Mouse (Mus musculus) midbrain, embryonic 15.5 days (tissue): ENCODE measurements around the gene Olfr1357. TPM values are rescaled to one million over a fixed set of nuclear protein-coding genes. Genes with fewer than 3 reads are reported as not detected.

Source experiments
- ATAC-seq: fragments of 200-750 bp; cut with Nextera tagmentation; replicated peaks from 2 replicates; pipeline ENCODE4 v1.8.0; 2017; ENCODE audit warnings: moderate TSS enrichment
- H3K27ac ChIP-seq: fragments of 300-500 bp; sonication (generic); 2 replicates; pipeline ENCODE4 v1.5.1; 2015; ENCODE audit warnings: mild to moderate bottlenecking, inconsistent platforms
- H3K27me3 ChIP-seq: fragments of 300-500 bp; sonication (generic); replicated peaks from 2 replicates; pipeline ENCODE4 v1.6.1; 2015; ENCODE audit warnings: inconsistent platforms
- H3K36me3 ChIP-seq: fragments of 300-500 bp; sonication (generic); replicated peaks from 2 replicates; pipeline ENCODE4 v1.6.1; 2015; ENCODE audit warnings: inconsistent platforms
- H3K4me1 ChIP-seq: fragments of 300-500 bp; sonication (generic); 2 replicates; pipeline ENCODE4 v1.6.1; 2015; ENCODE audit warnings: inconsistent platforms
- H3K4me2 ChIP-seq: fragments of 300-500 bp; sonication (generic); 2 replicates; pipeline ENCODE4 v1.6.1; 2015; ENCODE audit warnings: inconsistent platforms, mild to moderate bottlenecking, moderate library complexity
- H3K4me3 ChIP-seq: fragments of 300-500 bp; sonication (generic); 2 replicates; pipeline ENCODE4 v1.5.1; 2015; ENCODE audit warnings: mild to moderate bottlenecking, inconsistent platforms
- H3K9ac ChIP-seq: fragments of 300-500 bp; sonication (generic); 2 replicates; pipeline ENCODE4 v1.6.1; 2015; ENCODE audit warnings: mild to moderate bottlenecking, inconsistent platforms
- H3K9me3 ChIP-seq: fragments of 300-500 bp; sonication (generic); 2 replicates; pipeline ENCODE4 v1.6.1; 2016; ENCODE audit warnings: inconsistent platforms
- WGBS: fragments of 180-500 bp; shearing (Covaris S2); methylation state at CpG from one replicate; pipeline ENCODE4 v1.1.7; 2015; ENCODE audit warnings: mixed read lengths; 5-methylcytosine and 5-hydroxymethylcytosine counted together
- polyA plus RNA-seq: library from polyadenylated mRNA; unstranded; fragments of >200 nt; fragmentation: Nextera tagmentation; extraction: Ambion mirVana; gene quantifications from 2 replicates; pipeline ENCODE4 v1.2.1, GENCODE M21; 2015

Olfr1357 gene
- polyA plus RNA-seq, 1 experiment from 2014 or later = not detected

DNA sequence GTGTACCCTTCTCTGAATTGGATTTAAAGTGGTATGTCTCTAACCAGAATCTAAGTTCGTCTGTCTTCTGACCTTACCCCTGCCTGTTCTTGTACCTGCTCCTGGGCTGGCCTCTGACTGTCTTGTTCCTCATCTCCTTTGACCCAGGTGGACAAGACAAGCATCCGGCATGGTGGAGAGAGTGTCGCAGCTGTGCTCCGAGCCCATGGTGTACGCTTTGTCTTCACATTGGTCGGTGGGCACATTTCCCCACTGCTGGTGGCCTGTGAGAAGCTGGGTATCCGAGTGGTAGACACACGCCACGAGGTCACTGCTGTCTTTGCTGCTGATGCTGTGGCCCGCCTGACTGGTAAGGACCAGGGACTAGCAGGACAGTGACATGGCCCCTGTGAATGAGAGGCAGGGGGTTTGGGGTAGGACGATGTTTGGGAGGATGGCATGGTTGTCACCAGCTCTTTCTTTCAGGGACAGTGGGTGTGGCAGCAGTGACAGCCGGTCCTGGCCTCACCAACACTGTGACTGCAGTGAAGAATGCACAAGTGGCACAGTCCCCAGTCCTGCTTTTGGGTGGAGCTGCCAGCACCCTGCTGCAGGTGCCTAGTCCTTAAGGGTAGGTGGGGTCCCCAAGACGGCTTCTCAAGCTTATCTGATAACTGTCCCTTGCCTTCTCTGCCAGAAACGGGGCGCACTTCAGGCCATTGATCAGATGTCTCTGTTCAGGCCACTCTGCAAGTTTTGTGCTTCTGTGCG, 41.3 kb downstream of the Olfr1357 start:
- no peak for ATAC-seq

DNA sequence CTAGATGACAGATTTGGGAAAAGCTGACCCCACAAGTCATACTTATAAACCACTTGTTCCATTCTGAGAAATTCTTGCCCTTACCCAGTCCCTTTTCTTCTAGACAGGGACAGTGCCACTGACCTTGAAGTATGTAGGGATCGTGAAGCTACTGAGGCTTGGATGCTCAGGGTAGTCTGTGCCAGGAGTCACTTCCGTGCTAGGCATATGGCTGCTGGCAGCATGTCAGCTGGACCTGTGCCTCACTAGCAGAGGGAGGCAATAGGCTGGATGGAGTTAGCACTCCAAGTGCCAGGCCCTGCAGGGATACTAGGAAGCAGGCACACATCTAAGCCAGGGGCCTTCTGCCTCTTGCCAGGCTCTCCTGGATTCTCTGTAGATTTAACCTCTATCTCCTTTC, 42.2 kb downstream of the Olfr1357 start:
- peak overlapping the region; percentile 63 for H3K4me2 ChIP-seq
- H3K9ac ChIP-seq = no peak overlapping the region
- 71% methylated on average over 2 of the region's 2 CpGs for WGBS
- H3K36me3 ChIP-seq = 0 out of 2 replicates have a peak, but pooled peaks cover 9% of the 10 kb centered on the region
- H3K4me1 ChIP-seq = peaks cover 11% of the 10 kb centered on the region
- no peaks in the 10 kb centered on the region for H3K9me3 ChIP-seq
- H3K27me3 ChIP-seq = no peaks in the 10 kb centered on the region
- no peak overlapping the region for H3K4me3 ChIP-seq
- no peak for ATAC-seq
- no peak overlapping the region for H3K27ac ChIP-seq

More for the DNA sequence above, 41.3 kb downstream of the Olfr1357 start:
- Histone ChIP-seq H3K27me3 (no peaks in the 10 kb centered on the region), H3K36me3 (peaks cover 9% of the 10 kb centered on the region; the same call in 1 of the 2 replicates), H3K27ac (no peak overlapping the region), H3K4me2 (no peak overlapping the region), H3K9ac (no peak overlapping the region), H3K4me1 (peaks cover 11% of the 10 kb centered on the region), H3K4me3 (no peak overlapping the region), H3K9me3 (no peaks in the 10 kb centered on the region)
- WGBS = 94% methylated on average over 16 of the region's 16 CpGs

DNA sequence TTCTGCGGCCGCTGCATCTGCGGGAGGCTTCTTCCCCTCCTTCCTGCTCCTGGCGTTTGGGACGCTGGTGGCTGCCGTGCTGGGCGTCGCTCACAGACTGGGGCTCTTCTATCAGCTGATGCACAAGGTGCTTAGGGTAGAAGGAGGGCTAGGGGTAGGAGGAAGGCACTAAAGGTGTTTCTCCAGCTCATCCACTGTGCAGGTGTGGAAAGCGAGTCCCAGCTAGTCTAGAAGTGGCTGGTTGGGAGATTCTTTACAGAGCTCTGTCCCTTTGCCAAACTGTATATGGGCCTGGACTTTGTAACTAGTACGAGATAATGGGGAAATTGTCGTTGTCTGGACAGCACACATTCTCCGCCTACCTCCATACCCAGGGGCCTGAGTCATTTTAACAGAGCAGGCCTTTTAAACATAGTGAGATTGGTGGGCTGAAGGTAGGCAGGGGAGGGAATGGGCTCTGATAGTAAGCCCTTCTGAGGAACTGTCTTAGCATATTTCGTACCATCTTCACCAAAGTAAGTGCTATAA, 42.7 kb downstream of the Olfr1357 start:
- 16% methylated on average over 13 of the region's 13 CpGs for WGBS
- no peaks in the 10 kb centered on the region for H3K27me3 ChIP-seq
- H3K36me3 ChIP-seq = 0 out of 2 replicates have a peak, but pooled peaks cover 9% of the 10 kb centered on the region
- H3K27ac ChIP-seq = peak overlapping the region; percentile 82
- H3K4me3 ChIP-seq = peak overlapping the region; percentile 59
- peak overlapping the region; percentile 63 for H3K4me2 ChIP-seq
- peak; percentile 65 for ATAC-seq
- no peaks in the 10 kb centered on the region for H3K9me3 ChIP-seq
- peaks cover 11% of the 10 kb centered on the region for H3K4me1 ChIP-seq
- peak overlapping the region; percentile 57 for H3K9ac ChIP-seq

DNA sequence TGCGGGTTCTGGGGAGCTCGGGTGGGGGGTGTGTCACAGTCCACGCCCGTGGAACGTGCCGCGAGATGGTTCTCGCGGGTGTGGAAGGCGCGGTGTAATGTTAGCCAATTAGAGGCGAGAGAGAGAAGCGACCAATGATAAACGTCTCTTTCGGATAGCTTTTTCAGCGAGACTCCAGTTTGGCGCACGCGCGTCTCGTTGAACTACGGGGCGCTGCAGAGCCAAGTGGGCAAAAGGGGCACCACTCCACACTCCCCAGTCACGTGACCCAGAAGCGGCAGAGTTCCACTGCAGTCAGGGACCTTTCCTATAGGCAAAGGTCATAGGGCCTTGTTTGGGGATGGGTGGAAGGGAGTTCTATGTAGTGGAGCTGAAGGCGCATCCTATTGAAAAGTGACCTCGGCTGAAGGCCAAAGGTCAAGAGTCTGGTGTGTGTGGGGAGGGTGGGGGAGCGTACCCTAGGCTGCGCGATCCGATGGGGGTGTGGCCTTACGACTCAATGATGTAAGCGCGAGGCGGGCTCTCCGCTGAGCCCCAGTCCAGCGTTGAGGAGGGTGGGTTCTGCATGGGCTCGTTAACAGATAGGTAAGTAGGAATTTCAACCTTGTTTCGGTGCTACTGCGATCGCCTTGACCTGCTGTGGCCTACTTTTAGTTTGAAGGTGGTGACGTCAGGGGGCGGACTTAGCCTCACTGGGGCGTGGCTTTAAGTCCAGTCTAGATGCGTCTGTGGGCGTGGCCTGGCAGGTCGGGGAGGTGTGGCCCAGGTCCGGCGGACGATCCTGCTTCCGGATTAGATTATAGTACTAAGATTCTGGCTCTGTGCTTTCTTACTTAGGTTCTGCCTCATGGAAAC, 43.4 kb downstream of the Olfr1357 start, which contains the start of gene Ilvbl:
Gene Ilvbl (plus strand): TSS at position 97 of the 855 bp plus-strand sequence.
- Histone ChIP-seq H3K4me2 (peak within 1 kb of the TSS; percentile 63), H3K36me3 (0 out of 2 replicates have a peak, but pooled peaks cover 3% of the 10 kb centered on the region), H3K9me3 (no peaks in the 10 kb centered on the region), H3K27ac (peak within 1 kb of the TSS; percentile 82), H3K4me1 (peaks cover 11% of the 10 kb centered on the region), H3K9ac (peak within 1 kb of the TSS; percentile 57), H3K27me3 (no peaks in the 10 kb centered on the region), H3K4me3 (peak within 1 kb of the TSS; percentile 59)
- under 1% methylated on average over 51 of the region's 51 CpGs for WGBS
- ATAC-seq = peak; percentile 95

DNA sequence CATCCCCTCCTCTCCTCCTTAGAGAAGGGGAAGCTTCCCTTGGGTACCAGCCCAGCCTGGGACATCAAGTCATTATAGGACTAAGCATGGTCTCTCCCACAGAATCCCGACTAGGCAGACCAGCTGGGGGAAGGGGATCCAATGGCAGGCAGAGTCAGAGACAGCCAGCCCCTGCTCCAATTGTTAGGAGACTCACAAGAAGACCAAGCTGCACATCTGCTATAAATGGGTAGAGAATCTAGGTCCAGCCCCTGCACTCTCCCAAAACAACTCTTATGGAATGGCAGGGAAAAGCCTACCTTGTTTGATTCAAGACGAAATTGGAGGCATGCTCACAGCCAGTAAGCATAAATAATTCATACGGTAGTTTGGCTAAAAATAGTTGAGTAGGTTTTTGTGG, 44.6 kb downstream of the Olfr1357 start:
- no peaks in the 10 kb centered on the region for H3K36me3 ChIP-seq
- H3K4me1 ChIP-seq = peaks cover 11% of the 10 kb centered on the region
- H3K9me3 ChIP-seq = no peaks in the 10 kb centered on the region
- H3K4me3 ChIP-seq = no peak overlapping the region
- H3K4me2 ChIP-seq = no peak overlapping the region
- H3K27ac ChIP-seq = no peak overlapping the region
- ATAC-seq = no peak
- WGBS = 70% methylated on average over 3 of the region's 3 CpGs
- H3K9ac ChIP-seq = no peak overlapping the region
- no peaks in the 10 kb centered on the region for H3K27me3 ChIP-seq

DNA sequence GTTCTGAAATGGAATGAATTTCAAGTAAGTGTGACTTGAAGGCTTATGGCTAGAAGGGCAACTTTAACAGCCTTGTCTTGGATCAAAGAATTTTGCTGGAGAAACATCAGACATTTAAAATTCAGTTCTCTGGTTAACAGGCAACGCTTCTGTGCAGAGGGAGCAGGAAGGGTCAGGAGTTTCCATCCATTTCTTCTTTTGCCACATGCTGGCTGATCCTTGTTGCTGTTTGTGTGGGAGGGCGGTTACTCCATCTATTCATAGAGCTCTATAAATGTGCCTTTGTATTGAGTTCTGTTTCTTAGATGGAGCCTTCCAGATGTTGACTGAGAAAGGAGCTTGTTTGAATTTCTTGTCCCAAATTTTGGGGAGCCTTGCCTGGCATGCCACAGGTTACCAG, 47.0 kb downstream of the Olfr1357 start:
- peaks cover 10% of the 10 kb centered on the region for H3K4me1 ChIP-seq
- H3K4me3 ChIP-seq = no peak overlapping the region
- no peaks in the 10 kb centered on the region for H3K27me3 ChIP-seq
- ATAC-seq = no peak
- H3K27ac ChIP-seq = no peak overlapping the region
- no peak overlapping the region for H3K9ac ChIP-seq
- H3K4me2 ChIP-seq = no peak overlapping the region
- no peaks in the 10 kb centered on the region for H3K9me3 ChIP-seq
- 58% methylated on average over 2 of the region's 2 CpGs for WGBS
- no peaks in the 10 kb centered on the region for H3K36me3 ChIP-seq

DNA sequence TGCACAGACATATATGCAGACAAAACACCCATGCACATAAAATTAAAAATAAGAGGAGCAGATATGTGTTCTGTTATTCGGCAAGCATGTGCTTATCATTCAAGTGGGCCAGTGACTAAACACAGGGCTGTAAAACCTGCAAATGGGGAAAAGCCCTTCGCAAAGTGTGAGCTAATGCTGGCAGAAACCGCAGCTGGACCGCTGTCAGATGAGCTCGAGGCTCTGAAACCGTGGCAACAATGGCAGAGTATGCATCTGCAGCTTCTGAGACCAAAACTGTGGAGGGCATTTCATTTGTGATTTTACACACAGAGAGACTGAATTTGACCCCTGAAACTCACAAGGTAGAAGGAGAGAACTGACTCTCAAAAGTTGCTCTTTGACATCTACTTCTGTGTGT, 47.5 kb downstream of the Olfr1357 start:
- Histone ChIP-seq H3K4me2 (no peak overlapping the region), H3K27me3 (no peaks in the 10 kb centered on the region), H3K4me3 (no peak overlapping the region), H3K36me3 (no peaks in the 10 kb centered on the region), H3K27ac (no peak overlapping the region), H3K4me1 (peaks cover 5% of the 10 kb centered on the region; the same call in 1 of the 2 replicates), H3K9me3 (no peaks in the 10 kb centered on the region), H3K9ac (no peak overlapping the region)
- 67% methylated on average over 6 of the region's 6 CpGs for WGBS
- no peak for ATAC-seq

DNA sequence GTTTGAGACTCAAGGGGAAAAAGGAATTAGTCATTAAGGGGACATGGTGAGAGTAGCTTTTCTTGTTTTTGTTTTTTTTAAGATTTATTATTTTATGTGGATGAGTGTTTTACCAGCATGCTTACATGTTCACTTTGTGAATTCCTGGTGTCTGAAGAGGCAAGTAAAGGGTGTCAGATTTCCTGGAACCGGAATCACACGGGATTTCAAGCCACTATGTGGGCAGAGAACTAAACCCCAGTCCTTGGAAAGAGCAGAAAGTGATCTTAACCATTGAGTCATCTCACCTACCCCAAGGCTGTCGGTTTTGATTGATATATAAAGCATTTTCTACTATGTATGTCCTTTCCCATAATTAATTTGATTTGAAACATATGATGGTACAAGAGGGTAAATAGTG, 48.2 kb downstream of the Olfr1357 start:
- no peak overlapping the region for H3K4me3 ChIP-seq
- H3K27me3 ChIP-seq = no peaks in the 10 kb centered on the region
- H3K4me1 ChIP-seq = no peaks in the 10 kb centered on the region
- H3K9ac ChIP-seq = no peak overlapping the region
- no peaks in the 10 kb centered on the region for H3K9me3 ChIP-seq
- H3K27ac ChIP-seq = no peak overlapping the region
- 61% methylated on average over 3 of the region's 3 CpGs for WGBS
- no peak overlapping the region for H3K4me2 ChIP-seq
- H3K36me3 ChIP-seq = no peaks in the 10 kb centered on the region
- ATAC-seq = no peak

DNA sequence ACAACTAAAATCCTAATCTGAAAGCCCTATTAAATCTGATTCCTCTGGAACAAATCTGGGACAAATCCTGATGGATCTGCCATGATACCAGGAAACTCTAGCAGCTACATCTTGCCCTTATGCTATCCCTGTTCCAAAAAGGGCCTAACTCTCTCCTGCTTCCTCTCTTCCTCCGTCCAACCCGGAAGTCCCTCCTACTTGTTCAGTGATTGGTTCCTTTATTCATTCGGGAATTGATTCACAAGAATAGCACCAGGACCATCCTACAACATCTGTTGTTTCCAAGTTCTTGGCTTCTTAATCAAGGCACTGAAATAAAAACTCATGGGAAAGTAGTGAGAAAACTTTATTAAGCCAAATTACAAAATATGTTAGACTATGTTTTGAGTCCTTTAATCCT, 48.7 kb downstream of the Olfr1357 start:
- Histone ChIP-seq H3K9ac (no peak overlapping the region), H3K27me3 (no peaks in the 10 kb centered on the region), H3K9me3 (no peaks in the 10 kb centered on the region), H3K4me1 (no peaks in the 10 kb centered on the region), H3K4me2 (no peak overlapping the region), H3K27ac (no peak overlapping the region), H3K4me3 (no peak overlapping the region), H3K36me3 (no peaks in the 10 kb centered on the region)
- no peak for ATAC-seq
- 76% methylated on average over 3 of the region's 3 CpGs for WGBS

DNA sequence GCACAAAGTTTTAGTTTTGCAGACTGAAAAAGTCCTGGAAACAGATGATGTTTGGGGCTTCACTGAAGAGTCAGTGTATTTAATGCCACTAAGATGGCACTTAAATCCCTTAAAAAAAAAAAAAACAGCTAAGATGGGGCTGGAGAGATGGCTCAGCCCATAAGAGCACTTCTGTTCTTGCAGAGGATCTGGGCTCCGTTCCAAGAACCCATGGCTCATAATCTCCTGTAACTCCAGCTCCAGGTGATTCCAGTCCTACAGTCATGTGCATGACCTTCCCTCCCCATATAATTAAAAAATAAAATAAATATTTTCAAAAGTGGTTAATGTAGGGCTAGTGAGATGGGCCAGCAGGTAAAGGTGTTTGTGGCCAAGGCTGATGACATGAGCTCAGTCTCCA, 52.8 kb downstream of the Olfr1357 start:
- H3K4me3 ChIP-seq = no peak overlapping the region
- ATAC-seq = no peak
- H3K36me3 ChIP-seq = no peaks in the 10 kb centered on the region
- no peak overlapping the region for H3K4me2 ChIP-seq
- no peaks in the 10 kb centered on the region for H3K9me3 ChIP-seq
- WGBS = 93% methylated on average over 1 of the region's 1 CpGs
- H3K4me1 ChIP-seq = no peaks in the 10 kb centered on the region
- no peaks in the 10 kb centered on the region for H3K27me3 ChIP-seq
- no peak overlapping the region for H3K9ac ChIP-seq
- no peak overlapping the region for H3K27ac ChIP-seq
